ENCODE assay signal across 9 mouse cellular contexts in the genomic region with DNA sequence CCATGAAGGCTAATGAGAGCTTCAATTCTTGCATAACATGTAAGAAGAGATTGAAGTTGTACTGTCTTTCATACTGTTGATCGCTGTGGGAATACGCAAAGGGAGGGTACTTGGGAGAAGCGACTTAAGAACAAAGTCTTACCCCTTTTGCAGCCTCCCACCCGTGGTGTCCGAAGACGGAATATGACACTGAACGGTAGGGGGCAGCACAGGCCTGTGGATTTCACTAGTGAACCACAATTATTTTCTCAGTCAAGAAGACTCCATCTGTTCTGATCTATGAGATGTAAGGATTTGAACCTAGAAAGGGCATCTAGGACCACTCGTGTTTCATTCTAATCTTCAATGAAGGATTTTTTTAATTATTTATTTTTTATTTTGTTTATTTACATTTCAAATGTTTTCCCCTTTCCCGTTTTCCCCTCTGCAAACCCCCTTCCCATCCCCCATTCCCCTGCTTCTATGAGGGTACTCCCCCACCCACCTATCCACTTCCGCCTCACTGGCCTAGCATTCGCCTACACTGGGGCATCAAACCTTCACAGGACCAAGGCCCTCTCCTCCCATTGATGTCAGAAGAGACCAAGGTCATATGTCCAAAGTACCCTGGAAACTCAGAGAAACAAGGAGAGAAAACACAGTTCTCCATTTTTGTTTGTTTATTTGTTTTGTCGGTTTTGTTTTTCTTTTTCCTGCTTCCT. TPM values are rescaled to one million over a fixed set of nuclear protein-coding genes. Genes with fewer than 3 reads are reported as not detected.
DNase-seq lines count a peak whose midpoint lies in the region; ATAC-seq and TF ChIP-seq lines count a peak whose summit lies in the region.
"Had no signal": no experiment of that assay in that cellular context is flagged by ENCODE, and none has a peak within 500 bp of the region (broad histone marks: within the 10 kb centered on the region; RNA-seq: fewer than 3 reads in every experiment).

No protein-coding gene starts in this region.

- 39% methylated on average over 12 of the region's 12 CpGs for WGBS in embryonic facial prominence, embryonic 12.5 days
- 48% methylated on average over 12 of the region's 12 CpGs for WGBS in heart, embryonic 10.5 days

- H3K27me3 ChIP-seq in CH12.LX (replicated peaks): no peaks in the 10 kb centered on the region
- H3K27me3 ChIP-seq in embryonic facial prominence, embryonic 12.5 days: no peaks in the 10 kb centered on the region
- H3K27me3 ChIP-seq in heart, embryonic 10.5 days (ENCODE audit: insufficient read depth, poor library complexity, severe bottlenecking): no peaks in the 10 kb centered on the region
- H3K27me3 ChIP-seq: limb, embryonic 12.5 days had no signal

- no peak overlapping the region for H3K9ac ChIP-seq in CH12.LX (ENCODE audit: insufficient read depth, low read depth)
- no peak overlapping the region for H3K9ac ChIP-seq in embryonic facial prominence, embryonic 12.5 days
- H3K9ac ChIP-seq: limb, embryonic 12.5 days had no signal

- peak; percentile 97 for TF ChIP-seq RAD21 in CH12.LX (IDR thresholded peaks at IDR 0.05; ENCODE audit: low read depth, low read length)

- peaks cover 2 to 5% of the 10 kb centered on the region in 2 experiments; a peak in 1 of 4 replicates for H3K4me1 ChIP-seq in CH12.LX (ENCODE audit: control insufficient read depth in 1 of 2, insufficient read depth in 2 of 2)
- no peaks in the 10 kb centered on the region for H3K4me1 ChIP-seq in embryonic facial prominence, embryonic 12.5 days
- H3K4me1 ChIP-seq in heart, embryonic 10.5 days: no peaks in the 10 kb centered on the region
- H3K4me1 ChIP-seq: limb, embryonic 12.5 days had no signal

- no peak for TF ChIP-seq POLR2A in CH12.LX (IDR thresholded peaks at IDR 0.05; ENCODE audit: low read depth, low read length)

- in situ Hi-C loops in CH12.LX (cut with MboI; ENCODE audit: low pct_ligation_motif_present, low pct_unique_long_range_greater_than_20kb, low sequenced_read_pairs): loop anchor here (25.0 kb wide), 1 partner anchor 263 kb away; the partner anchor contains the start of gene Plscr1

- dilution Hi-C loops in CH12.LX (cut with MboI; ENCODE audit: extremely low pct_ligation_motif_present, extremely low pct_unique_long_range_greater_than_20kb, low sequenced_read_pairs): no loop called here

- H3K36me3 ChIP-seq in CH12.LX (replicated peaks in 1 of 2; ENCODE audit: control insufficient read depth in 1 of 2, insufficient read depth in 1 of 2, low read length in 1 of 2): no peaks in the 10 kb centered on the region
- no peaks in the 10 kb centered on the region for H3K36me3 ChIP-seq in embryonic facial prominence, embryonic 12.5 days
- H3K36me3 ChIP-seq in heart, embryonic 10.5 days: no peaks in the 10 kb centered on the region
- H3K36me3 ChIP-seq: limb, embryonic 12.5 days had no signal

- no peak for TF ChIP-seq EP300 in CH12.LX (IDR thresholded peaks at IDR 0.05; ENCODE audit: low read length)

- H3K4me3 ChIP-seq in CH12.LX (replicated peaks in 1 of 3; ENCODE audit: low read depth in 2 of 3, low read length in 2 of 3, poor library complexity in 1 of 3): no peak overlapping the region
- no peak overlapping the region for H3K4me3 ChIP-seq in embryonic facial prominence, embryonic 12.5 days
- H3K4me3 ChIP-seq in heart, embryonic 10.5 days: no peak overlapping the region
- H3K4me3 ChIP-seq: limb, embryonic 12.5 days had no signal

- no peak overlapping the region for H3K27ac ChIP-seq in CH12.LX (ENCODE audit: insufficient read depth, low read depth)
- H3K27ac ChIP-seq in embryonic facial prominence, embryonic 12.5 days: no peak overlapping the region
- H3K27ac ChIP-seq in heart, embryonic 10.5 days: no peak overlapping the region
- H3K27ac ChIP-seq: limb, embryonic 12.5 days had no signal

- peak; percentile 44 to 89; a peak in 3 of 4 replicates for TF ChIP-seq CTCF in CH12.LX (conservative IDR thresholded peaks at IDR 0.05 in 1 of 2, IDR thresholded peaks at IDR 0.05 in 1 of 2; ENCODE audit: low read depth in 2 of 2, low read length in 2 of 2)

- no peaks in the 10 kb centered on the region for H3K79me2 ChIP-seq in CH12.LX (replicated peaks; ENCODE audit: control insufficient read depth, extremely low read depth, insufficient read depth, poor library complexity, severe bottlenecking)

- peak; percentile 84 for DNase-seq in CH12.LX (ENCODE audit: extremely low read depth)
- peak; percentile 90 to 93 for DNase-seq in adrenal gland, postnatal 36 days
- peak; percentile 78 for DNase-seq in heart, embryonic 10.5 days (ENCODE audit: low spot score)
- peak; percentile 84 to 96 for DNase-seq in kidney, postnatal 36 days
- peak; percentile 66 to 77 for DNase-seq in lung, adult 18-20 months
- DNase-seq in ovary, postnatal 36 days (ENCODE audit: low spot score): peak; percentile 84
- peak; percentile 85 for DNase-seq in thymus, postnatal 14 days

- no peak overlapping the region for H3K4me2 ChIP-seq in CH12.LX (ENCODE audit: insufficient read depth, low read depth, poor library complexity, severe bottlenecking)
- H3K4me2 ChIP-seq in embryonic facial prominence, embryonic 12.5 days (replicated peaks): no peak overlapping the region
- H3K4me2 ChIP-seq: limb, embryonic 12.5 days had no signal

- ATAC-seq in embryonic facial prominence, embryonic 12.5 days (ENCODE audit: insufficient number of reproducible peaks, insufficient read depth, low FRiP score, low TSS enrichment): 0 out of 2 replicates have a peak, but pooled peaks have one; percentile 22

- no peaks in the 10 kb centered on the region for H3K9me3 ChIP-seq in CH12.LX (replicated peaks; ENCODE audit: low read length)
- H3K9me3 ChIP-seq in embryonic facial prominence, embryonic 12.5 days: no peaks in the 10 kb centered on the region
- no peaks in the 10 kb centered on the region for H3K9me3 ChIP-seq in heart, embryonic 10.5 days
- H3K9me3 ChIP-seq: limb, embryonic 12.5 days had no signal

TF ChIP-seq in CH12.LX, 34 proteins besides CTCF, POLR2A, EP300 and RAD21:
- TF ChIP-seq IRF4 (IDR thresholded peaks at IDR 0.05; ENCODE audit: low read depth, low read length) (no peak; the same call in 1 of the 2 replicates), RCOR1 (conservative IDR thresholded peaks at IDR 0.05; ENCODE audit: low read depth, low read length) (no peak), MAFK (IDR thresholded peaks at IDR 0.05; ENCODE audit: insufficient replicate concordance, low read length) (no peak), SIN3A (IDR thresholded peaks at IDR 0.05; ENCODE audit: low read length) (no peak), NRF1 (IDR thresholded peaks at IDR 0.05; ENCODE audit: low read depth, low read length) (no peak), USF2 (conservative IDR thresholded peaks at IDR 0.05; ENCODE audit: low read depth, low read length) (no peak), SMC3 (IDR thresholded peaks at IDR 0.05; ENCODE audit: low read depth, low read length) (peak; percentile 89), ZC3H11A (IDR thresholded peaks at IDR 0.05; ENCODE audit: low read depth, low read length) (peak; percentile 81), PAX5 (IDR thresholded peaks at IDR 0.05; ENCODE audit: low read length) (no peak)

RNA-seq across cellular contexts. Expression of gene Plod2, which starts 42.2 kb away (rescaled TPM):
- total RNA-seq in CH12.LX (2012; rRNA removed): not detected in 2 replicates
- total RNA-seq in CH12.LX (2014; rRNA removed): not detected in 2 replicates
- polyA plus RNA-seq in CH12.LX (2012; ENCODE audit: insufficient read length, low read depth): not detected in 2 replicates
- total RNA-seq in adrenal gland, postnatal 36 days (2021): 100 to 1,000 TPM; 183 to 292 TPM
- polyA plus RNA-seq in embryonic facial prominence, embryonic 12.5 days (2016; fragmentation: Nextera tagmentation; extraction: Ambion mirVana): 60.5 and 61.0 TPM in 2 replicates
- polyA plus RNA-seq in heart, embryonic 10.5 days (2016; fragmentation: Nextera tagmentation; extraction: Ambion mirVana): 29.5 and 39.5 TPM in 2 replicates

RNA-seq across cellular contexts. Expression of gene Plscr4, which starts 42.7 kb away (rescaled TPM):
- total RNA-seq in CH12.LX (2012; rRNA removed) (not detected in 2 replicates), CH12.LX (2014; rRNA removed) (0.07 TPM in 1 of 2 replicates, not detected in the other)
- polyA plus RNA-seq in CH12.LX (2012; ENCODE audit: insufficient read length, low read depth): 0.10 TPM in 1 of 2 replicates, not detected in the other
- total RNA-seq in adrenal gland, postnatal 36 days (2021): 10 to 100 TPM; 10.7 to 19.2 TPM
- 3.2 and 3.9 TPM in 2 replicates for polyA plus RNA-seq in embryonic facial prominence, embryonic 12.5 days (2016; fragmentation: Nextera tagmentation; extraction: Ambion mirVana)
- 1.0 and 1.3 TPM in 2 replicates for polyA plus RNA-seq in heart, embryonic 10.5 days (2016; fragmentation: Nextera tagmentation; extraction: Ambion mirVana)

Comparison
In these comparisons a context has a peak if more than half of its experiments do, and no peak if none do; other contexts are left out.
1. RNA of gene Plod2, which starts 42.2 kb away (polyA plus RNA-seq): 60.5 to 61.0 TPM in embryonic facial prominence, embryonic 12.5 days and 29.5 to 39.5 TPM in heart, embryonic 10.5 days; not detected in CH12.LX; every median in the first group is over 10 times any median in the second.
2. Peak in every context shown above with its lines, with median percentiles within 50 percentile points of each other: DNase-seq.